Mouse (Mus musculus) kidney, embryonic 16.5 days (tissue): ENCODE measurements around the gene Atad3a. TPM values are rescaled to one million over a fixed set of nuclear protein-coding genes. Genes with fewer than 3 reads are reported as not detected.

Experiments used
- ATAC-seq: fragments of 200-750 bp; cut with Nextera tagmentation; 2 replicates; pipeline ENCODE4 v1.8.0; 2017; ENCODE audit warnings: moderate TSS enrichment; ENCODE audit not compliant: low FRiP score, low TSS enrichment
- H3K27ac ChIP-seq: fragments of 300-500 bp; sonication (generic); 2 replicates; pipeline ENCODE4 v1.5.1; 2014; ENCODE audit warnings: low read length
- H3K27me3 ChIP-seq: fragments of 300-500 bp; sonication (generic); 2 replicates; pipeline ENCODE4 v1.6.1; 2014; ENCODE audit warnings: low read length, control low read depth, mixed read lengths; ENCODE audit not compliant: insufficient read depth
- H3K36me3 ChIP-seq: fragments of 300-500 bp; sonication (generic); 2 replicates; pipeline ENCODE4 v1.6.1; 2014; ENCODE audit warnings: low read length, control low read depth, mixed read lengths; ENCODE audit not compliant: insufficient read depth
- H3K4me1 ChIP-seq: fragments of 300-500 bp; sonication (generic); 2 replicates; pipeline ENCODE4 v1.6.1; 2014; ENCODE audit warnings: low read length, control low read depth, mixed read lengths; ENCODE audit not compliant: insufficient read depth
- H3K4me2 ChIP-seq: fragments of 300-500 bp; sonication (generic); replicated peaks from 2 replicates; pipeline ENCODE4 v1.6.1; 2014; ENCODE audit warnings: low read depth, low read length
- H3K4me3 ChIP-seq: fragments of 300-500 bp; sonication (generic); 2 replicates; pipeline ENCODE4 v1.5.1; 2014; ENCODE audit warnings: mild to moderate bottlenecking, low read length
- H3K9ac ChIP-seq: fragments of 300-500 bp; sonication (generic); replicated peaks from 2 replicates; pipeline ENCODE4 v1.6.1; 2014; ENCODE audit warnings: low read length
- H3K9me3 ChIP-seq: fragments of 300-500 bp; sonication (generic); 2 replicates; pipeline ENCODE4 v1.6.1; 2016; ENCODE audit warnings: low read length, control low read depth
- WGBS: fragments of 180-500 bp; shearing (Covaris S2); extraction: QIAGEN DNeasy Blood & Tissue Kit; methylation state at CpG from one replicate; pipeline ENCODE4 v1.1.7; 2014; 5-methylcytosine and 5-hydroxymethylcytosine counted together
- microRNA-seq: library from miRNA; unstranded; fragments of <30 nt; microRNA quantifications from one replicate; pipeline ENCODE4, GENCODE M21; 2016
- polyA plus RNA-seq: library from polyadenylated mRNA; unstranded; fragments of >200 nt; fragmentation: Nextera tagmentation; extraction: Ambion mirVana; gene quantifications from 2 replicates; pipeline ENCODE4 v1.2.1, GENCODE M21; 2015

Atad3a gene
- polyA plus RNA-seq, 1 experiment from 2014 or later = 142 TPM

GRCm38 (mm10) chr4:155700425-155700824, 60.5 kb downstream of the Atad3a start:
- H3K4me1 ChIP-seq = peaks cover 10% of the 10 kb centered on the region; the same call in 1 of the 2 replicates
- H3K4me3 ChIP-seq = no peak overlapping the region
- no peaks in the 10 kb centered on the region for H3K9me3 ChIP-seq
- no peaks in the 10 kb centered on the region for H3K36me3 ChIP-seq
- no peak overlapping the region for H3K4me2 ChIP-seq
- H3K27me3 ChIP-seq = no peaks in the 10 kb centered on the region
- no peak overlapping the region for H3K9ac ChIP-seq
- ATAC-seq = no peak
- no peak overlapping the region for H3K27ac ChIP-seq

- H3K27ac ChIP-seq = no peak overlapping the region
- H3K4me3 ChIP-seq = no peak overlapping the region
- peaks cover 11% of the 10 kb centered on the region for H3K4me1 ChIP-seq
- no peak for ATAC-seq
- no peaks in the 10 kb centered on the region for H3K36me3 ChIP-seq
- no peak overlapping the region for H3K4me2 ChIP-seq
- no peaks in the 10 kb centered on the region for H3K9me3 ChIP-seq
- 0 out of 2 replicates have a peak, but pooled peaks cover 2% of the 10 kb centered on the region for H3K27me3 ChIP-seq
- no peak overlapping the region for H3K9ac ChIP-seq
- 73% methylated on average over 16 of the region's 16 CpGs for WGBS
Observed at GRCm38 (mm10) chr4:155696261-155697255, 64.3 kb downstream of the Atad3a start.

- Histone ChIP-seq H3K4me2 (peak overlapping the region; percentile 97), H3K9ac (peak overlapping the region; percentile 82; the same call in 1 of the 2 replicates), H3K4me1 (peaks cover 11% of the 10 kb centered on the region), H3K27ac (no peak overlapping the region), H3K9me3 (no peaks in the 10 kb centered on the region), H3K36me3 (no peaks in the 10 kb centered on the region), H3K4me3 (peak overlapping the region; percentile 71; the same call in 1 of the 2 replicates), H3K27me3 (0 out of 2 replicates have a peak, but pooled peaks cover 2% of the 10 kb centered on the region)
- WGBS = 73% methylated on average over 4 of the region's 4 CpGs
- ATAC-seq = no peak
Observed at GRCm38 (mm10) chr4:155695531-155696062, 65.3 kb downstream of the Atad3a start.

- WGBS = 1% methylated on average over 79 of the region's 92 CpGs
- H3K9me3 ChIP-seq = no peaks in the 10 kb centered on the region
- peaks cover 11% of the 10 kb centered on the region for H3K4me1 ChIP-seq
- H3K4me3 ChIP-seq = peak overlapping the region; percentile 71
- H3K27ac ChIP-seq = no peak overlapping the region
- peak overlapping the region; percentile 97 for H3K4me2 ChIP-seq
- H3K36me3 ChIP-seq = no peaks in the 10 kb centered on the region
- ATAC-seq = peak; percentile 67
- 0 out of 2 replicates have a peak, but pooled peaks cover 2% of the 10 kb centered on the region for H3K27me3 ChIP-seq
- H3K9ac ChIP-seq = peak overlapping the region; percentile 82
Observed at GRCm38 (mm10) chr4:155694482-155695401, 66.2 kb downstream of the Atad3a start.

- peak; percentile 85 for ATAC-seq
- peak within 1 kb of the TSS; percentile 71 for H3K4me3 ChIP-seq
- WGBS = 1% methylated on average over 33 of the region's 47 CpGs
Observed at GRCm38 (mm10) chr4:155694111-155694481, 66.8 kb downstream of the Atad3a start, which contains the start of gene Fndc10. Gene Fndc10 (plus strand): TSS chr4:155694342.

GRCm38 (mm10) chr4:155692421-155692820, 68.5 kb downstream of the Atad3a start:
- Histone ChIP-seq H3K36me3 (no peaks in the 10 kb centered on the region), H3K27me3 (0 out of 2 replicates have a peak, but pooled peaks cover 2% of the 10 kb centered on the region), H3K27ac (no peak overlapping the region), H3K9me3 (no peaks in the 10 kb centered on the region), H3K9ac (no peak overlapping the region), H3K4me1 (peaks cover 11% of the 10 kb centered on the region), H3K4me3 (no peak overlapping the region), H3K4me2 (no peak overlapping the region)
- WGBS = 95% methylated on average over 3 of the region's 3 CpGs
- no peak for ATAC-seq

More at GRCm38 (mm10) chr4:155694111-155694481, 66.8 kb downstream of the Atad3a start, which contains the start of gene Fndc10:
- H3K36me3 ChIP-seq = no peaks in the 10 kb centered on the region
- peaks cover 11% of the 10 kb centered on the region for H3K4me1 ChIP-seq
- no peak within 1 kb of the TSS for H3K27ac ChIP-seq
- H3K9ac ChIP-seq = peak within 1 kb of the TSS; percentile 82
- H3K27me3 ChIP-seq = 0 out of 2 replicates have a peak, but pooled peaks cover 2% of the 10 kb centered on the region
- H3K4me2 ChIP-seq = peak within 1 kb of the TSS; percentile 97
- no peaks in the 10 kb centered on the region for H3K9me3 ChIP-seq

Small RNA genes within 50 kb of the gene (microRNA-seq; reads per million reads assigned to microRNA genes)
- not detected for gene Gm27743

Other genes with a start within 250 kb of the Atad3a start
- 107 and 110 TPM in 2 replicates for gene Nadk, start 198.7 kb downstream of the Atad3a start, polyA plus RNA-seq
- gene Slc35e2, start 159.7 kb downstream of the Atad3a start, polyA plus RNA-seq = 7.8 and 10.1 TPM in 2 replicates
- 56.6 and 65.6 TPM in 2 replicates for gene Cdk11b, start 136.2 kb downstream of the Atad3a start, polyA plus RNA-seq
- not detected in 2 replicates for gene Gm10563, start 115.7 kb downstream of the Atad3a start, polyA plus RNA-seq
- 70.4 and 71.7 TPM in 2 replicates for gene Mmp23, start 107.7 kb downstream of the Atad3a start, polyA plus RNA-seq
- gene Mib2, start 91.9 kb downstream of the Atad3a start, polyA plus RNA-seq = 31.9 and 34.1 TPM in 2 replicates
- 2.5 and 2.8 TPM in 2 replicates for gene Fndc10, start 66.8 kb downstream of the Atad3a start, polyA plus RNA-seq
- gene Ssu72, start 56.3 kb downstream of the Atad3a start, polyA plus RNA-seq = 144 and 159 TPM in 2 replicates
- gene Tmem240, start 26.3 kb downstream of the Atad3a start, polyA plus RNA-seq = 0.45 and 0.53 TPM in 2 replicates
- gene Vwa1, start 13.6 kb upstream of the Atad3a start, polyA plus RNA-seq = 7.4 and 11.3 TPM in 2 replicates
- 0.32 and 0.33 TPM in 2 replicates for gene Tmem88b, start 24.8 kb upstream of the Atad3a start, polyA plus RNA-seq
- 0.32 and 0.41 TPM in 2 replicates for gene Ankrd65, start 29.3 kb upstream of the Atad3a start, polyA plus RNA-seq
- 205 and 209 TPM in 2 replicates for gene Mrpl20, start 41.8 kb upstream of the Atad3a start, polyA plus RNA-seq
- 168 and 179 TPM in 2 replicates for gene Ccnl2, start 51.4 kb upstream of the Atad3a start, polyA plus RNA-seq
- gene Aurkaip1, start 70.2 kb upstream of the Atad3a start, polyA plus RNA-seq = 143 and 157 TPM in 2 replicates
- gene Mxra8, start 78.6 kb upstream of the Atad3a start, polyA plus RNA-seq = 119 and 125 TPM in 2 replicates
- gene Dvl1, start 86.3 kb upstream of the Atad3a start, polyA plus RNA-seq = 5.5 and 6.3 TPM in 2 replicates
- 0.22 and 0.40 TPM in 2 replicates for gene Tas1r3, start 102.3 kb upstream of the Atad3a start, polyA plus RNA-seq
- 20.0 TPM in 2 replicates for gene Cptp, start 108.3 kb upstream of the Atad3a start, polyA plus RNA-seq
- gene Ints11, start 108.5 kb upstream of the Atad3a start, polyA plus RNA-seq = 72.9 and 80.1 TPM in 2 replicates
- 51.4 and 55.1 TPM in 2 replicates for gene Pusl1, start 130.7 kb upstream of the Atad3a start, polyA plus RNA-seq
- 16.5 and 17.6 TPM in 2 replicates for gene Acap3, start 130.7 kb upstream of the Atad3a start, polyA plus RNA-seq
- 100.0 and 102 TPM in 2 replicates for gene Ube2j2, start 182.7 kb upstream of the Atad3a start, polyA plus RNA-seq
- gene C1qtnf12, start 201.2 kb upstream of the Atad3a start, polyA plus RNA-seq = 123 and 137 TPM in 2 replicates
- 18.0 and 18.7 TPM in 2 replicates for gene B3galt6, start 231.6 kb upstream of the Atad3a start, polyA plus RNA-seq
- 173 and 182 TPM in 2 replicates for gene Sdf4, start 231.8 kb upstream of the Atad3a start, polyA plus RNA-seq